Comparison of ENCODE assay signal across 10 mouse cellular contexts in genomic region chr17:56583071-56583470, GRCm38 (mm10). TPM values are rescaled to one million over a fixed set of nuclear protein-coding genes. Genes with fewer than 3 reads are reported as not detected.
A peak's percentile ranks its signal among the peaks of the same experiment; 100 is the strongest.
DNase-seq lines count a peak whose midpoint lies in the region; ATAC-seq and TF ChIP-seq lines count a peak whose summit lies in the region.
"Had no signal": no experiment of that assay in that cellular context is flagged by ENCODE, and none has a peak within 500 bp of the region (broad histone marks: within the 10 kb centered on the region; RNA-seq: fewer than 3 reads in every experiment).

No protein-coding gene starts in this region.

- 61% methylated on average over 1 of the region's 1 CpGs for WGBS in heart, embryonic 16.5 days
- 84% methylated on average over 1 of the region's 1 CpGs for WGBS in hindbrain, embryonic 14.5 days
- WGBS in midbrain, embryonic 13.5 days, result 71% methylated on average over 1 of the region's 1 CpGs

- H3K4me3 ChIP-seq in heart, embryonic 16.5 days (ENCODE audit: low read length), result peak overlapping the region; percentile 95
- H3K4me3 ChIP-seq in MEL (ENCODE audit: control insufficient read depth in 1 of 2, insufficient read depth in 1 of 2, low read depth in 2 of 2, low read length in 2 of 2), result peak overlapping the region; percentile 80 to 85
- peak overlapping the region; percentile 90 for H3K4me3 ChIP-seq in hindbrain, embryonic 14.5 days (replicated peaks; ENCODE audit: low read length)
- H3K4me3 ChIP-seq in midbrain, embryonic 13.5 days (replicated peaks), result peak overlapping the region; percentile 93

- H3K4me1 ChIP-seq in heart, embryonic 16.5 days (ENCODE audit: control insufficient read depth, insufficient read depth, low read length), result peaks cover 40% of the 10 kb centered on the region
- H3K4me1 ChIP-seq in MEL (ENCODE audit: control insufficient read depth in 1 of 2, insufficient read depth in 2 of 2, low read length in 2 of 2), result peaks cover 12 to 31% of the 10 kb centered on the region in 2 experiments; a peak in 3 of 4 replicates
- peaks cover 37% of the 10 kb centered on the region for H3K4me1 ChIP-seq in hindbrain, embryonic 14.5 days (replicated peaks; ENCODE audit: control insufficient read depth, insufficient read depth, low read length)
- H3K4me1 ChIP-seq in midbrain, embryonic 13.5 days (replicated peaks), result peaks cover 56% of the 10 kb centered on the region

- TF ChIP-seq POLR2A in MEL (IDR thresholded peaks at IDR 0.05; ENCODE audit: control insufficient read depth in 1 of 2, insufficient read depth in 1 of 2, low read depth in 1 of 2, low read length in 2 of 2, poor library complexity in 1 of 2), result no peak

- TF ChIP-seq RAD21 in MEL (IDR thresholded peaks at IDR 0.05; ENCODE audit: low read depth, low read length), result no peak

- peaks cover 87% of the 10 kb centered on the region for H3K79me2 ChIP-seq in MEL (ENCODE audit: control insufficient read depth, insufficient read depth, low read length, poor library complexity)

- H3K27me3 ChIP-seq in heart, embryonic 16.5 days (ENCODE audit: control insufficient read depth, insufficient read depth, low read length), result no peaks in the 10 kb centered on the region
- H3K27me3 ChIP-seq in MEL (ENCODE audit: control insufficient read depth in 1 of 2, insufficient read depth in 2 of 2, low read length in 2 of 2), result no peaks in the 10 kb centered on the region
- no peaks in the 10 kb centered on the region for H3K27me3 ChIP-seq in hindbrain, embryonic 14.5 days (ENCODE audit: control insufficient read depth, insufficient read depth, low read length)
- no peaks in the 10 kb centered on the region for H3K27me3 ChIP-seq in midbrain, embryonic 13.5 days
- H3K27me3 ChIP-seq: Patski had no signal

- TF ChIP-seq EP300 in MEL (IDR thresholded peaks at IDR 0.05; ENCODE audit: low read depth in 1 of 2, low read length in 2 of 2), result no peak

- no peaks in the 10 kb centered on the region for H3K9me3 ChIP-seq in heart, embryonic 16.5 days (replicated peaks; ENCODE audit: control insufficient read depth, low read length)
- H3K9me3 ChIP-seq in MEL (replicated peaks; ENCODE audit: insufficient read depth, low read length), result no peaks in the 10 kb centered on the region
- H3K9me3 ChIP-seq in hindbrain, embryonic 14.5 days (ENCODE audit: control insufficient read depth, low read length), result no peaks in the 10 kb centered on the region
- H3K9me3 ChIP-seq in midbrain, embryonic 13.5 days, result no peaks in the 10 kb centered on the region

- peak overlapping the region; percentile 98; the same call in 1 of the 2 replicates for H3K27ac ChIP-seq in heart, embryonic 16.5 days (ENCODE audit: low read length)
- peak overlapping the region; percentile 95 for H3K27ac ChIP-seq in MEL (ENCODE audit: control insufficient read depth, low read depth, low read length)
- 0 out of 2 replicates have a peak overlapping the region, but pooled peaks have one; percentile 95 for H3K27ac ChIP-seq in hindbrain, embryonic 14.5 days
- no peak overlapping the region for H3K27ac ChIP-seq in midbrain, embryonic 13.5 days

- TF ChIP-seq CTCF in MEL (IDR thresholded peaks at IDR 0.05 in 2 of 3, conservative IDR thresholded peaks at IDR 0.05 in 1 of 3; ENCODE audit: control insufficient read depth in 1 of 3, insufficient read depth in 1 of 3, low read depth in 2 of 3, low read length in 3 of 3, poor library complexity in 1 of 3, severe bottlenecking in 1 of 3), result no peak

- no peak for ATAC-seq in heart, embryonic 16.5 days (replicated peaks; ENCODE audit: extremely low read depth, insufficient read depth, low FRiP score)
- ATAC-seq in hindbrain, embryonic 14.5 days (ENCODE audit: low FRiP score), result no peak
- ATAC-seq in midbrain, embryonic 13.5 days, result no peak

- DNase-seq in heart, postnatal 10 days, result no peak
- peak; percentile 52 for DNase-seq in MEL (ENCODE audit: low read depth, low spot score)
- DNase-seq in hindbrain, embryonic 14.5 days (ENCODE audit: low spot score), result no peak
- DNase-seq in spleen, postnatal 36 days (ENCODE audit: low spot score in 2 of 2), result no peak
- no peak for DNase-seq in layer of hippocampus, postnatal 10 days (ENCODE audit: low spot score in 2 of 2)
- DNase-seq in layer of hippocampus, adult 8-10 months (ENCODE audit: low spot score in 2 of 2), result no peak
- DNase-seq: right cerebral cortex, postnatal 4 days had no signal

- H3K4me2 ChIP-seq in heart, embryonic 16.5 days (ENCODE audit: low read depth, low read length), result peak overlapping the region; percentile 95
- peak overlapping the region; percentile 68 for H3K4me2 ChIP-seq in hindbrain, embryonic 14.5 days (replicated peaks)
- H3K4me2 ChIP-seq in midbrain, embryonic 13.5 days (replicated peaks), result peak overlapping the region; percentile 97

- intact Hi-C loops in heart, postnatal 10 days (cut with DNase I), result loop anchor here (2.0 kb wide), 1 partner anchor 86 kb away; no protein-coding TSS in a partner anchor

- H3K36me3 ChIP-seq in heart, embryonic 16.5 days (ENCODE audit: control insufficient read depth, insufficient read depth), result peaks cover 48% of the 10 kb centered on the region
- peaks cover 28 to 29% of the 10 kb centered on the region in 2 experiments for H3K36me3 ChIP-seq in MEL (ENCODE audit: control insufficient read depth in 1 of 2, insufficient read depth in 2 of 2, low read length in 2 of 2)
- H3K36me3 ChIP-seq in hindbrain, embryonic 14.5 days (replicated peaks; ENCODE audit: control insufficient read depth, insufficient read depth), result peaks cover 63% of the 10 kb centered on the region
- peaks cover 66% of the 10 kb centered on the region for H3K36me3 ChIP-seq in midbrain, embryonic 13.5 days

- peak overlapping the region; percentile 98 for H3K9ac ChIP-seq in heart, embryonic 16.5 days (ENCODE audit: low read length)
- peak overlapping the region; percentile 96 for H3K9ac ChIP-seq in MEL (ENCODE audit: control insufficient read depth, low read depth, low read length, poor library complexity, severe bottlenecking)
- H3K9ac ChIP-seq in hindbrain, embryonic 14.5 days, result peak overlapping the region; percentile 81
- H3K9ac ChIP-seq in midbrain, embryonic 13.5 days (replicated peaks), result peak overlapping the region; percentile 89

RNA-seq across cellular contexts. Expression of gene Safb2, which starts 1.3 kb away (rescaled TPM):
- polyA plus RNA-seq in heart, embryonic 16.5 days (2015; fragmentation: Nextera tagmentation; extraction: Ambion mirVana), result 57.6 and 60.6 TPM in 2 replicates
- total RNA-seq in heart, postnatal 10 days (2021), result 10 to 100 TPM; 55.7 to 56.8 TPM
- 61.6 and 66.5 TPM in 2 replicates for total RNA-seq in MEL (2012; rRNA removed)
- 100 to 1,000 TPM; 217 to 741 TPM for polyA plus RNA-seq in MEL (2012; ENCODE audit: insufficient read depth in 1 of 2, insufficient read length in 2 of 2, low read depth in 1 of 2, low replicate concordance in 2 of 2, missing spikeins in 1 of 2)
- 47.5 and 49.6 TPM in 2 replicates for polyA plus RNA-seq in hindbrain, embryonic 14.5 days (2014; fragmentation: Nextera tagmentation; extraction: Ambion mirVana)
- polyA plus RNA-seq in midbrain, embryonic 13.5 days (2015; fragmentation: Nextera tagmentation; extraction: Ambion mirVana), result 74.1 and 89.0 TPM in 2 replicates
- total RNA-seq in layer of hippocampus, postnatal 10 days (2021), result 100 to 1,000 TPM; 122 to 141 TPM
- total RNA-seq in layer of hippocampus, adult 8-10 months (2022), result 100 to 1,000 TPM; 122 to 182 (median 154) TPM

RNA-seq across cellular contexts. Expression of gene Safb, which starts 1.6 kb away (rescaled TPM):
- 76.5 and 92.3 TPM in 2 replicates for polyA plus RNA-seq in heart, embryonic 16.5 days (2015; fragmentation: Nextera tagmentation; extraction: Ambion mirVana)
- total RNA-seq in heart, postnatal 10 days (2021), result 10 to 100 TPM; 96.8 to 97.6 TPM
- total RNA-seq in MEL (2012; rRNA removed), result 87.3 and 103 TPM in 2 replicates
- polyA plus RNA-seq in MEL (2012; ENCODE audit: insufficient read depth in 1 of 2, insufficient read length in 2 of 2, low read depth in 1 of 2, low replicate concordance in 2 of 2, missing spikeins in 1 of 2), result 100 to 1,000 TPM in 1 of 2 experiments, not detected in 1; 203 TPM
- polyA plus RNA-seq in hindbrain, embryonic 14.5 days (2014; fragmentation: Nextera tagmentation; extraction: Ambion mirVana), result 75.7 and 75.8 TPM in 2 replicates
- polyA plus RNA-seq in midbrain, embryonic 13.5 days (2015; fragmentation: Nextera tagmentation; extraction: Ambion mirVana), result 112 and 127 TPM in 2 replicates
- 100 to 1,000 TPM; 147 to 185 TPM for total RNA-seq in layer of hippocampus, postnatal 10 days (2021)
- total RNA-seq in layer of hippocampus, adult 8-10 months (2022), result 100 to 1,000 TPM; 149 to 168 (median 159) TPM

RNA-seq across cellular contexts. Expression of gene 2410015M20Rik, which starts 26.5 kb away (rescaled TPM):
- 329 and 345 TPM in 2 replicates for polyA plus RNA-seq in heart, embryonic 16.5 days (2015; fragmentation: Nextera tagmentation; extraction: Ambion mirVana)
- total RNA-seq in heart, postnatal 10 days (2021), result 100 to 1,000 TPM; 338 to 370 TPM
- total RNA-seq in MEL (2012; rRNA removed), result 281 and 334 TPM in 2 replicates
- polyA plus RNA-seq in MEL (2012; ENCODE audit: insufficient read depth in 1 of 2, insufficient read length in 2 of 2, low read depth in 1 of 2, low replicate concordance in 2 of 2, missing spikeins in 1 of 2), result 100 to 1,000 TPM in 1 of 2 experiments, not detected in 1; 274 TPM
- polyA plus RNA-seq in hindbrain, embryonic 14.5 days (2014; fragmentation: Nextera tagmentation; extraction: Ambion mirVana), result 179 and 193 TPM in 2 replicates
- polyA plus RNA-seq in midbrain, embryonic 13.5 days (2015; fragmentation: Nextera tagmentation; extraction: Ambion mirVana), result 198 and 199 TPM in 2 replicates
- 100 to 1,000 TPM; 137 to 175 TPM for total RNA-seq in layer of hippocampus, postnatal 10 days (2021)
- total RNA-seq in layer of hippocampus, adult 8-10 months (2022), result 100 to 1,000 TPM; 138 to 161 (median 146) TPM

RNA-seq across cellular contexts. Expression of gene Gm20219, which starts 28.9 kb away (rescaled TPM):
- polyA plus RNA-seq in heart, embryonic 16.5 days (2015; fragmentation: Nextera tagmentation; extraction: Ambion mirVana), result 0.62 and 1.2 TPM in 2 replicates
- under 1 TPM in 1 of 2 experiments, not detected in 1; 0.60 TPM for total RNA-seq in heart, postnatal 10 days (2021)
- 0.62 and 0.65 TPM in 2 replicates for total RNA-seq in MEL (2012; rRNA removed)
- polyA plus RNA-seq in MEL (2012; ENCODE audit: insufficient read depth in 1 of 2, insufficient read length in 2 of 2, low read depth in 1 of 2, low replicate concordance in 2 of 2, missing spikeins in 1 of 2), result 1 to 10 TPM in 1 of 2 experiments, not detected in 1; 3.1 TPM
- polyA plus RNA-seq in hindbrain, embryonic 14.5 days (2014; fragmentation: Nextera tagmentation; extraction: Ambion mirVana), result 0.65 and 1.3 TPM in 2 replicates
- polyA plus RNA-seq in midbrain, embryonic 13.5 days (2015; fragmentation: Nextera tagmentation; extraction: Ambion mirVana), result 0.90 and 1.3 TPM in 2 replicates
- total RNA-seq in layer of hippocampus, postnatal 10 days (2021), result 1 to 10 TPM; 1.5 to 1.7 TPM
- total RNA-seq in layer of hippocampus, adult 8-10 months (2022), result 1 to 10 TPM in 3 of 4 experiments, under 1 TPM in 1; 0.71 to 5.3 (median 3.7) TPM

RNA-seq across cellular contexts. Expression of gene Rpl36, which starts 30.1 kb away (rescaled TPM):
- 1,106 and 1,159 TPM in 2 replicates for polyA plus RNA-seq in heart, embryonic 16.5 days (2015; fragmentation: Nextera tagmentation; extraction: Ambion mirVana)
- 100 to 1,000 TPM; 862 to 893 TPM for total RNA-seq in heart, postnatal 10 days (2021)
- 3,804 and 3,914 TPM in 2 replicates for total RNA-seq in MEL (2012; rRNA removed)
- polyA plus RNA-seq in MEL (2012; ENCODE audit: insufficient read depth in 1 of 2, insufficient read length in 2 of 2, low read depth in 1 of 2, low replicate concordance in 2 of 2, missing spikeins in 1 of 2), result 1,000 to 10,000 TPM in 1 of 2 experiments, not detected in 1; 2,385 TPM
- 1,005 and 1,263 TPM in 2 replicates for polyA plus RNA-seq in hindbrain, embryonic 14.5 days (2014; fragmentation: Nextera tagmentation; extraction: Ambion mirVana)
- polyA plus RNA-seq in midbrain, embryonic 13.5 days (2015; fragmentation: Nextera tagmentation; extraction: Ambion mirVana), result 1,197 and 1,215 TPM in 2 replicates
- total RNA-seq in layer of hippocampus, postnatal 10 days (2021), result 100 to 1,000 TPM; 454 to 456 TPM
- total RNA-seq in layer of hippocampus, adult 8-10 months (2022), result 100 to 1,000 TPM; 286 to 457 (median 374) TPM
